Mouse (Mus musculus): Measurements from ENCODE around the gene 2310033P09Rik.

2310033P09Rik gene

GRCm38 (mm10) chr11:59208153-59208831 is at the start of gene 2310033P09Rik:
2310033P09Rik (plus strand) TSS chr11:59208321.
- in situ Hi-C loops (cut with MboI, MseI), result loop anchor here (5.0 to 25.0 kb wide), 3 partner anchors 283 to 1546 kb away; no protein-coding TSS in a partner anchor

- in situ Hi-C loops (cut with MboI, MseI), result no loop called here
Measured at GRCm38 (mm10) chr11:59159099-59159498, 49.0 kb upstream of the 2310033P09Rik start.

DNA sequence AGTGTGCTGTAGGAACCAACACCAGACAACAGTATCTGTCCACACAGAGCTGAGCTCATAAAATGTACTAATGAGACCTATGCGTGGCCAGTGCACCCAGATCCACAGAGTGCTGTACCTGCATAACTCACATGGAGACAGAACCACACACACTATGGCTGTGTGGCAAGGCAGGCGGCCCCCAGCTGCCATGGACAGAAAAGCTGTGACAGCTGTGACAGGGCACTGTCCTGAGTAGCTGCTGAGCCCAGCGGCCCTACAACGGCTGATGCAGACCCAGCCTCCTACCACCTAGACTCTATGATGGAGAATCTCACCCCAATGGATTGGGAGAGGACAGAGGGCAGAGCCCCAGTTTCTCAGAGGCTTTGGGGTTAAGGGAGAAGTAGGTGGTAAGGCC is 48.6 kb upstream of the 2310033P09Rik start:
- in situ Hi-C loops (cut with MboI, MseI), result no loop called here

GRCm38 (mm10) chr11:59161398-59161797 is 46.7 kb upstream of the 2310033P09Rik start:
- in situ Hi-C loops (cut with MboI, MseI), result no loop called here

GRCm38 (mm10) chr11:59162443-59163254 is 45.5 kb upstream of the 2310033P09Rik start:
- in situ Hi-C loops (cut with MboI, MseI), result no loop called here

GRCm38 (mm10) chr11:59163255-59164236 is 44.6 kb upstream of the 2310033P09Rik start, which contains the start of gene Iba57:
Iba57 (minus strand) TSS chr11:59163739.
- in situ Hi-C loops (cut with MboI, MseI), result no loop called here

GRCm38 (mm10) chr11:59164384-59164783 is 43.7 kb upstream of the 2310033P09Rik start:
- in situ Hi-C loops (cut with MboI, MseI), result no loop called here

GRCm38 (mm10) chr11:59165616-59166241 is 42.4 kb upstream of the 2310033P09Rik start:
- in situ Hi-C loops (cut with MboI, MseI), result no loop called here

- in situ Hi-C loops (cut with MboI, MseI), result no loop called here
Measured at GRCm38 (mm10) chr11:59169807-59170206, 38.3 kb upstream of the 2310033P09Rik start.

DNA sequence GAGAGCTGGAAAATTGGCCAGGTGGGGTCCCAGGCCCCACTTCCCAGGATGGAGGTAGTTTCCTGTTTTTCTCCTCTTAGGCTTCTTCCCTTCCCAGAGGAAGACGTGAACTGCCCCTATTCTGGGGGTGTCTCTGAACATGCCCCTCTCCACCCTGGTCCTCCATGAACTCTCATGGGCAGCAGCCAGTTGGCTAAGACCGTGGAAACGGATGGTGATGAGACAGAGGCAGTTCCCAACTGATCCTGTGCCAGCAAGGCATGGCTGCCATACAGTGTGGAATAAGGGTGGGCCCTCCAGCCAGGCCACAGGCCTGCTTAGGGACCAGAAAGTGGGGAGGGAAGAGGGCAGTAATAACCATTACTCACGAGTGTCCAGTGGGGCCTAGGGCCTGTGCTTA is 37.6 kb upstream of the 2310033P09Rik start:
- in situ Hi-C loops (cut with MboI, MseI), result no loop called here

GRCm38 (mm10) chr11:59174189-59174838 is 33.8 kb upstream of the 2310033P09Rik start:
- in situ Hi-C loops (cut with MboI, MseI), result no loop called here

- in situ Hi-C loops (cut with MboI, MseI), result no loop called here
Measured at GRCm38 (mm10) chr11:59176475-59176874, 31.6 kb upstream of the 2310033P09Rik start.

- in situ Hi-C loops (cut with MboI, MseI), result no loop called here
Measured at GRCm38 (mm10) chr11:59176921-59177320, 31.2 kb upstream of the 2310033P09Rik start.

- in situ Hi-C loops (cut with MboI, MseI), result loop anchor here (5.0 kb wide), 1 partner anchor 76 kb away; no protein-coding TSS in a partner anchor
Measured at GRCm38 (mm10) chr11:59182864-59183331, 25.2 kb upstream of the 2310033P09Rik start, which contains the start of gene Gjc2. Gjc2 (minus strand) TSS chr11:59183213.

GRCm38 (mm10) chr11:59183821-59184220 is 24.3 kb upstream of the 2310033P09Rik start:
- in situ Hi-C loops (cut with MboI, MseI), result loop anchor here (5.0 kb wide), 1 partner anchor 77 kb away; no protein-coding TSS in a partner anchor

GRCm38 (mm10) chr11:59185490-59185889 is 22.6 kb upstream of the 2310033P09Rik start:
- in situ Hi-C loops (cut with MboI, MseI), result no loop called here

DNA sequence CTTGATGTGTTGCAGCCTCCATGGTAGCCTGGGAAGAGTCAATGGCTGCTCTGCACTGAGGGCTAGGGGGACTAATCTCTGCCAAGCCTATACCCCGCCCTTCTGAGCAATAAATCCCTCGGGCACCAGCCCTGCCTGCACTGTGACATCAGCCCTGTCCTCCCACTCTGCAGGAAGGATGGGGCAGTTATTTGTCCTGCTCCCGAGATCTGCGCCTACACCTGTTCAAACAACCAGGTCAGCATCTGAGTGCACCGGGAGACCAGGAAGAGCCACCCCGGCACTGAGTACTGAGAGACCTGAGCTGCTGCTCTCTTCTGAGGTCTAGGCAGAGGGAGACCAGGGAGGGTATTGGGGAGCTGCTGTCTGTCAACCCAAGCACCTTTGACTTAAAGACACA is 20.4 kb upstream of the 2310033P09Rik start:
- in situ Hi-C loops (cut with MboI, MseI), result no loop called here

GRCm38 (mm10) chr11:59191231-59192058 is 16.7 kb upstream of the 2310033P09Rik start:
- in situ Hi-C loops (cut with MboI, MseI), result no loop called here

DNA sequence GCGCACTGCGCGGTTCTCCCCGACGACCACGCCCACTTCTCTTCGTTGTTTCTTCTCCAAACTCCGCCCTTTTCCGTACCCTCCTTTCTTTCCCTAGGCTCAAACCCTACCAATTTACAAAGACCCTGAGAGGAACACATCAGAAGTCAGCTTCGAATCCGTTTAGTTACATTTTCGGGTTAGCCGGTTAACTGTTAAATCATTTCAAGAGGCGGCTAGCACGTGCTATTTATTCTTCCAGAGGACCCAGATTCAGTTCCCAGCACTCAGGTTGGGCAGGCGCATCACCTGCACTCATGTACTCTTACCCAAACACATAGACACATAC is 16.1 kb upstream of the 2310033P09Rik start, which contains the start of gene Guk1:
Gene Guk1 (minus strand): TSS at position 154 of the 328 bp plus-strand sequence.
- in situ Hi-C loops (cut with MboI, MseI), result no loop called here
